Comparison of ENCODE assay signal across 8 mouse cellular contexts in the genomic region with DNA sequence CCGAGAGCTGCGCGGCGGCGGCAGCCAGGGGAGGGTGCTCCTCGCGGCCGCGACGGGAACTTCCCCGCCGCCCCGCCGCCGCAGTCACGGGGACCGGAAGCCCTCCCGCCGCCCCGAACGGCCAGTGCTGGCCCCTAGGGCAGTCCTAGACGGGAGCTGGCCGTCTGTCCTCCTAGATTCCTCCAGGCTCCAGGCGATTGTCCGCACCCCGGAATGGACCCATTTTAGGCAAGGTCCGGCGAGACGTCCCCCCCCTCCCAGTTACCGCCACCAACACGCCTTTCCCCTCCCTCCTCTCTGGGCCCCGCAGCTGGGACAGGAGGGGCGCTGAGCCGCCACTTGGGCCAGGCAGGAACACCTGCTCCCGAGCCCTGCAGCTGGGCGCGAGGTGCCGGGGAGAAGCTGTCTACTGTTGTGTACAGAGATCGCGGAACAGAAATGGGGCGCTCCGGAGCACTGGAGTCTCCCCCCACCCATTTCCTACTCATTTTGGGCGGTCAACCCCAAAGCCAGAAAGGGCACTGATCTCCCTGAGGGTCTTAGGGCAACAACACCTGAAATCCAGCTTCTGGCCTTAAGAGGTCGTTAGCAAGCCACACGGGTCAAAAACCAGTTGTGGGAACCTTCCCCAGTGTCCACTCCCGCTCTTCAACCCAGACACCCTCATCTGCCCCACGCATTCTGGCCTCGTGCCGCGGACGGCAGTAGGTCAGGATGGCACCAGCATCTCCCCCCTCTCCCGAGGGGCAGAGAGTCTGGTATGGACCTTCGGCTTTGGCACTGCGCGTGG.
DNase-seq lines count a peak whose midpoint lies in the region; ATAC-seq and TF ChIP-seq lines count a peak whose summit lies in the region.

No protein-coding gene starts in this region.

- TF ChIP-seq POLR2A in kidney, adult 2 months (IDR thresholded peaks at IDR 0.05; ENCODE audit: low read depth, low read length) = no peak
- 0 out of 2 replicates have a peak, but pooled peaks have one; percentile 32 for TF ChIP-seq POLR2A in lung, adult 2 months (IDR thresholded peaks at IDR 0.05; ENCODE audit: borderline replicate concordance, extremely low read depth, low read depth, low read length)

- peak; percentile 45 to 46 for DNase-seq in urinary bladder, adult 18-20 months (ENCODE audit: low spot score in 2 of 2)
- DNase-seq in urinary bladder, postnatal 25 days (ENCODE audit: low spot score) = no peak
- peak; percentile 33 for DNase-seq in embryo, embryonic 9.5 days (ENCODE audit: extremely low spot score)
- DNase-seq in heart, adult 8-10 months (ENCODE audit: low spot score) = peak; percentile 57
- peak; percentile 72 for DNase-seq in kidney, adult 2 months
- DNase-seq in lung, adult 2 months = peak; percentile 69
- peak; percentile 41 for DNase-seq in urinary bladder, postnatal 14 days (ENCODE audit: low spot score)

- peaks cover 9% of the 10 kb centered on the region for H3K4me1 ChIP-seq in kidney, adult 2 months (ENCODE audit: control insufficient read depth, insufficient read depth, low read length)
- H3K4me1 ChIP-seq in lung, adult 2 months (ENCODE audit: control insufficient read depth, insufficient read depth, low read length) = peaks cover 15% of the 10 kb centered on the region
- H3K4me1 ChIP-seq in neural tube, embryonic 13.5 days (replicated peaks) = peaks cover 64% of the 10 kb centered on the region

- peak overlapping the region; percentile 60 for H3K4me3 ChIP-seq in kidney, adult 2 months (ENCODE audit: insufficient read depth, low read depth, low read length)
- H3K4me3 ChIP-seq in lung, adult 2 months (replicated peaks; ENCODE audit: extremely low read depth, low read depth, low read length) = peak overlapping the region; percentile 74
- H3K4me3 ChIP-seq in neural tube, embryonic 13.5 days = peak overlapping the region; percentile 47

- WGBS in kidney, adult 2 months = under 1% methylated on average over 49 of the region's 55 CpGs
- 6% methylated on average over 55 of the region's 55 CpGs for WGBS in lung, adult 2 months
- 2% methylated on average over 49 of the region's 55 CpGs for WGBS in neural tube, embryonic 13.5 days

- TF ChIP-seq CTCF in kidney, adult 2 months (conservative IDR thresholded peaks at IDR 0.05; ENCODE audit: insufficient read depth, insufficient read length, low read depth, low read length) = no peak
- no peak for TF ChIP-seq CTCF in lung, adult 2 months (IDR thresholded peaks at IDR 0.05; ENCODE audit: insufficient read depth, low read length)

- H3K27me3 ChIP-seq in kidney, adult 2 months (replicated peaks; ENCODE audit: control insufficient read depth, insufficient read depth, low read length) = no peaks in the 10 kb centered on the region
- H3K27me3 ChIP-seq in neural tube, embryonic 13.5 days = peaks cover 94% of the 10 kb centered on the region

- peak overlapping the region; percentile 87 for H3K27ac ChIP-seq in kidney, adult 2 months (ENCODE audit: insufficient read depth, low read depth, low read length)
- peak overlapping the region; percentile 97 for H3K27ac ChIP-seq in neural tube, embryonic 13.5 days (replicated peaks)

- H3K9ac ChIP-seq in neural tube, embryonic 13.5 days = peak overlapping the region; percentile 77

- H3K9me3 ChIP-seq in neural tube, embryonic 13.5 days = no peaks in the 10 kb centered on the region

- H3K36me3 ChIP-seq in kidney, adult 2 months (ENCODE audit: control insufficient read depth, insufficient read depth, low read length) = no peaks in the 10 kb centered on the region
- no peaks in the 10 kb centered on the region for H3K36me3 ChIP-seq in neural tube, embryonic 13.5 days

- H3K4me2 ChIP-seq in neural tube, embryonic 13.5 days = peak overlapping the region; percentile 80

- 0 out of 2 replicates have a peak, but pooled peaks have one; percentile 25 for ATAC-seq in neural tube, embryonic 13.5 days (ENCODE audit: low read depth)
